Mouse (Mus musculus) brain, embryonic 14.5 days (tissue): ENCODE measurements at regions not wholly inside any gene's neighbourhood (a gene's known extent, or its start where the extent isn't known, plus 50 kb on each side); places are given as distances from the start of the nearest gene placed in this dataset.

Experiments
- CTCF ChIP-seq: fragments of 200-500 bp; IDR thresholded peaks from 2 replicates; pipeline ENCODE4 v1.5.1; 2012; ENCODE audit warnings: inconsistent platforms, mild to moderate bottlenecking, moderate library complexity, borderline replicate concordance; ENCODE audit not compliant: insufficient read depth, insufficient read length; ENCODE audit errors: extremely low read depth
- POLR2A ChIP-seq: fragments of 200-500 bp; IDR thresholded peaks from 2 replicates; pipeline ENCODE4 v1.6.1; 2012; ENCODE audit warnings: mild to moderate bottlenecking, inconsistent platforms, borderline replicate concordance; ENCODE audit not compliant: poor library complexity, insufficient read depth, insufficient read length, severe bottlenecking; ENCODE audit errors: extremely low read depth

DNA sequence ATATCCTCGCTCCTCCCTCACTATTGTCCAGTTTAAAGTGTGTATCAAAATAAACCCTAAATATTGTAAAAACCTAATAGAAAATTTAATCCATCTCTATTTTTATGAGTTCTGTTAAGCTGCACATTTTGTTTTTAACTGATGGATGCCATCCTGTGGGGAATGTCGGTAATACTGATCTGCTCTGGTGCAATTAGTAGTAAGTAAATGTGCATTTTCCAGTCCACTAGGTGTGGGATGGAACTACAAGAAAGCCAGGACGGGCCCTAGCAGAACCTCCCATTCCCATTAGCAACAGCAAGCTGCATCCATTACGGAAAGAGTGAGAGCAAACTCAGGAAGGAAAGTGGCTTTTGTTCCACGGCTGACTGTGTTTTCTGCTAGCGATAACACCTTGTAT lies 286.3 kb downstream of the Nsun3 start:
- TF ChIP-seq POLR2A (no peak), CTCF (no peak)
